Mouse (Mus musculus): ENCODE measurements around the gene Nsg1.

The Nsg1 gene

DNA sequence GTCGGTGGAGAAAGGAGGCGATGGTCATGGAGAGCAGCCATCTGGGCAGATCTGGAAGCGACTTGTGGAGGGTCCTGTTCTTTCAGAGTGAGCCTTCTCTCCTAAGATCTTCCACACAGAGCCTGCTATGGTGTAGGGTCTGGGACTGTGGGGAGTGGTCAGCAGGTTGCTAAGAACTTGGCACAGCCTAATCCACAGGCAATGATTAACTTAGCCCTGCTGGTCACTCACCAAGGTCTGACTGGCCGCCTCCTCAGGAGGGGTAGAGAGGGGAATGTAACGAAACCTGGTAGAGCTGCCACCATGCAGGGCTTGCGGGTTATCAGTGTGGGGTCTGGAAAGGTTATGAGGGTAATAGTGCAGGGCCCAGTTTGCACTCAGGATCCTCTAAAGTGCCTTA lies 18.8 kb downstream of the Nsg1 start:
- DNase-seq (ENCODE audit: low spot score), result no peak

DNA sequence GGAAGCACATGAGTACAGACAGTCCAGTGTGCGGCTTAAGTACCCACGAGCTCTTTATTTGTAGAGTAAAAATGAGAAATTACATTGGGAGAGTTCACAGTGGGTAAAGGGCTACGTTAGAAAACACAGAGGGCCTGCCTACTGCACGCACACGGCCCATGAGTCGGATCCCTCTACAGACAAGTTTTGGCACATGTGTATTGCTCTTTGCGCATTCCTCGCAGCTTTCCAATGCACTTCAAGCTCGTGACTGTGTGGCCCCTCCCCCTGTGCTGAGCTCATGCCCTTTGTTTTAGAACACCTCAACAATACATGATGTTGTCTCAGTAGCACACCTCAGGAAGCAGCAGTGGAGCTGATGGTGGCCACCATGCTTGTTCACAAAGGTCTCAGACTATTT lies 22.5 kb downstream of the Nsg1 start:
- no peak for DNase-seq (ENCODE audit: low spot score)

GRCm38 (mm10) chr5:38136247-38136646 lies 23.5 kb downstream of the Nsg1 start:
- DNase-seq (ENCODE audit: low spot score), result no peak

DNA sequence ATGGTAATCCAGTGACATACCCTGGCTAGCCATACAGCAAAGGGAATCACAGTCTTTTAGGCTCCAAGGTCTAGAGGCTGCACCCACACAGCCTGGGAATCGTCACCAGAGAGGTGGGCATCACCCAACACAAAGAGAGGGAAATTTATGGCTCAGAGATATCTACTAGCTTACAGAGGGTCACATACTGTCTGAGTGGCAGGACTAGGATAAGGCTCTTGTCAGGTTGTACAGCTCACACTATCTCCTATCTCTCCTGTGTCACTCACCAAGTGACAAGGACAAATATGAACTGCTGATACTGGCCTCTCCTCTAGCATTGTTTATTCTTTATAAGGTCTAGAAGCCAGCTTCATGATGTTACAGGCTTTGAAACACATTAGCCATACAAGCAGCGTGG lies 30.4 kb downstream of the Nsg1 start:
- DNase-seq (ENCODE audit: low spot score), result no peak

- no peak for DNase-seq (ENCODE audit: low spot score)
These were observed 33.0 kb downstream of the Nsg1 start for GRCm38 (mm10) chr5:38126519-38127306.

DNA sequence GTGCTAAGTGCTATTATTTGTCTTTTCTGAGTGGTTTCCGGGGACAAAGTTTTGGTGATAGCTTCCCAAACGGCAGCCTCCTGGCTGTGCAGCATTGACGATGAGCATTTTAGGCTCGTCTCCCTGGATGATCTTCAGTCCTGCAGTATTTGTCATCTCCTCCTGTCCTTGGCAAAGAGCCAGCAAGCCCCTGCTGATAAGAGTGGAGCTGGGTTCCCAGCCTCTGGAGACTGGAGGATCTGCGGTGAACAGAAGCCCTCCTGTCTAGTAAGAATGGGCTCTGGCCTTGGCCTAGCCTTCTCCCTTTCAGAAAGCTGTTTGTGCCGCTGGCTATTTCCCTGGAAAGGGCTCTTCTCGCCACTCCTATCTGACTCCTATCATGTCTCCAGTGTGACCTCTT lies 38.0 kb downstream of the Nsg1 start:
- peak; percentile 53 for DNase-seq (ENCODE audit: low spot score)

- no peak for DNase-seq (ENCODE audit: low spot score)
These were observed 40.4 kb downstream of the Nsg1 start for GRCm38 (mm10) chr5:38119268-38119667.

DNA sequence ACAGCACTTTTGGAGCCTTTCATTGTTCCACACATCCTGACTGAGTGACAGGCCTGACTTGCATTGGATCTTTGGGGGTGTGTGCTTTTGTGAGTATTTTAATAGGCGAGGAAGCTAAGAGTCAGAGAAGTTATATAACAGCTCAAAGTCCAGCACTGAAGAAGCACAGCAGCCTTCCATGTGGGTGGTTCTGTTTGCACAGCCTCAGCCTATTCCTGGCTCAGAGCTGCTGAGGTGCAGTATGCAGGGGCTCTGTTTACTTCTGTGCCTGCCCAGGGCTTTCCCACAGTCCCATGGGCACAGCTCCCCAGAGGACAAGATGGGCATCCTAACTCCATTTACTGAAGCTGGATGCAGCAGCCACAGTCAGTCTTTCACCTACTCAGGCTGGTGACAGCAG lies 42.7 kb downstream of the Nsg1 start:
- no peak for DNase-seq (ENCODE audit: low spot score)

- DNase-seq (ENCODE audit: low spot score), result no peak
These were observed 45.2 kb downstream of the Nsg1 start for GRCm38 (mm10) chr5:38114526-38114925.

- DNase-seq (ENCODE audit: low spot score), result no peak
These were observed 52.9 kb downstream of the Nsg1 start for GRCm38 (mm10) chr5:38106807-38107206.

- no peak for DNase-seq (ENCODE audit: low spot score)
These were observed 53.5 kb downstream of the Nsg1 start for GRCm38 (mm10) chr5:38106080-38106697.

GRCm38 (mm10) chr5:38102945-38103344 lies 56.8 kb downstream of the Nsg1 start:
- no peak for DNase-seq (ENCODE audit: low spot score)

DNA sequence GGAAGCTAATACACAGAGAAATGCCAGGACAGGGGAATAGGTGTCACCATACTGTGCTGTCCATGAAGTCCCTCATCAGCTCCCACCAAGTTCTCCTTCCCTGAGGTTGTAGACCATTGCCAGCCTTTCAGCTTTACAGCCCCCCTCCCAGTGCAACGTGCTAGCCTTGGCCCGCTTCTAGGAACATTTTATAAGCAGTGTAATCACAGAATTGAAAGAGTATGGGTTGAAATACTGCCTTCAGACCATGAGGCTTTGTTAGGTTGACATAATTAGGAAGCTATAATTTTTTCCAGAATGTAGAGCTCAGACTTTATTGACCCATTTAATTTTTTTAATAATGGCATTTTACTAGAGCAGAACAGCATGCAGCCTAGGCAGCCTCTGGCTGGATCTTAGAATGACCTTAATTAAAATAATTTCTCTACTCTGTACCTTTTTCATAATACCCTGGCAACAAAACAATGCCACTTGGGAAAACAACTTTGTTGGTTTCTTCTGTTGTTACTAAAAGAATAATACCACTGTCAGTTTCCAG lies 60.5 kb downstream of the Nsg1 start:
- no peak for DNase-seq (ENCODE audit: low spot score)

GRCm38 (mm10) chr5:38097501-38098093 lies 62.1 kb downstream of the Nsg1 start:
- no peak for DNase-seq (ENCODE audit: low spot score)

DNA sequence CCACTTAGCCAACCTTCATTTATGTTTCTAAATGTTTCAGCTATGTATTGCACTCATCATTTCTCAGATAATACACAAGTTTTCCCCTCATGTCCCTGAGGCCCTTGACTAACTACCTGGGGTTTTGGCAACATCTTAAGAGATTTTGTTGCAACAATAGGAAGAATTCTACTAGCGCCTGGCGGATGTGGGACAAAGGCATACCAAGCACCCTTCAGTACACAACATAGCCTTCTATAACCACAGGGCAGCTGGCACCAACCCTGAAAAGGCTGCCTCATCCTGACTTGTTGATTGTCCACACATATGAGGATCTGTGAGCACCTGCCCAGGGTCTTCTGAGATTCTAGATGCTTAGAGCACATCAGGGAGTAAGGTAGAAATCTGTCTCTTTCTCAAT lies 65.4 kb downstream of the Nsg1 start:
- no peak for DNase-seq (ENCODE audit: low spot score)

DNA sequence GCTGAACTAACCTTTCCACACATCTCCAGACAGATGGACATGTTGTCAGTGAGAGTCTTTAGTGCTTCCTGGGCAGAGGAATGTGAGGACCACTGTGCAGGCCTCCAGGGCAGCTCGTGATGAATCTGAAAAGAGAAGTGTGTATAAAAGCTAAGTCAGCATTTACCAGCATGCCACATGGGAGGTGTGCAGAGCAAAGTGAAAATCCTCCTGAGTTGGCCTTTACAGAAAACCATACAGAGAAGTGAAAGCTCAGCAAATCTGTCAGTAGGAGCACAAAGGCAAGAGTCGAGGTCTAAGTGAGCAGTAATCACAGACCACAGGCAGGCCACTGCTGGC lies 67.8 kb downstream of the Nsg1 start:
- peak; percentile 6 for DNase-seq (ENCODE audit: low spot score)

GRCm38 (mm10) chr5:38091046-38091965 lies 68.4 kb downstream of the Nsg1 start:
- peak; percentile 38 for DNase-seq (ENCODE audit: low spot score)

DNA sequence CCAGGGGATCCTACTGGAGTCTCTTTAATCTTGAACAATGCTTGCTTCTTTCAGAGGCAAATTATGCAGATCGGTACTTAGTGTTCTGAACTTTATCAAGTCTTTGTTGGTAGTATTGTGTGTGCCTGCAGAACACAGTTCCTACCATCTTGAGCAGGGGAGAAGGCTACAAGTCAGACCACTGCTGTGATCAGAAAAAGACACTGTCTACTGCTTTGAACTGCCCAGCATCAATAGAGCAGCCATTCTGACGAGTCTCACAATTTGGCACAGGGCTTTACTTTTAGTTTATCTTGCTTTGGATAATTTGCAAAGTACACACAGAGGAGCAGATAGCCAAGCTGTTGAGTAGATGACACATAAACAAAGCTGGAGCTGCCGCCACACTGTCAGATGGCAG lies 69.1 kb downstream of the Nsg1 start:
- DNase-seq (ENCODE audit: low spot score), result peak; percentile 18

DNA sequence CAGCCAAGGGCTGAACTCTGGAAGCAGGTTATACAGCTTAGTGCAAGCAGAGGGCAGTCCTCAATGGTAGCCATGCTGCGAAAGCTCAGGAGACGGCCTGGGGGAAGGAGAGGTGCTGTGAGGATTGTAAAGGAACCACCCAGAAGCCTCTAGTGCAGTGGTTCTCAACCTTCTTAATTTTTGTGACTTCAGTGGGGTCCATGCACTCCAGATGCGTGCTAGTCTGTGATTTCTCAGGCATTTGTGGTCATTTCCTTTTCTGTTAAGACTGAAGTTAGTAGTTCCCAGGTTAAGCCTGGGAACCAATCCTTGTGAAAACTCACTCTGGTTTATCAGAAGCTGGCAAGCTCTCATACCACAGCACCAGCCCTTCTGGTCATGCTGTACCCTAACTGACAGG lies 69.6 kb downstream of the Nsg1 start:
- DNase-seq (ENCODE audit: low spot score), result peak; percentile 21

Data from testis, postnatal 10 days (tissue).